Mouse (Mus musculus): ENCODE data around the gene Gm49321. TPM values are rescaled to one million over a fixed set of nuclear protein-coding genes. Genes with fewer than 3 reads are reported as not detected.

The Gm49321 gene
- polyA plus RNA-seq, 1 experiment = not detected

DNA sequence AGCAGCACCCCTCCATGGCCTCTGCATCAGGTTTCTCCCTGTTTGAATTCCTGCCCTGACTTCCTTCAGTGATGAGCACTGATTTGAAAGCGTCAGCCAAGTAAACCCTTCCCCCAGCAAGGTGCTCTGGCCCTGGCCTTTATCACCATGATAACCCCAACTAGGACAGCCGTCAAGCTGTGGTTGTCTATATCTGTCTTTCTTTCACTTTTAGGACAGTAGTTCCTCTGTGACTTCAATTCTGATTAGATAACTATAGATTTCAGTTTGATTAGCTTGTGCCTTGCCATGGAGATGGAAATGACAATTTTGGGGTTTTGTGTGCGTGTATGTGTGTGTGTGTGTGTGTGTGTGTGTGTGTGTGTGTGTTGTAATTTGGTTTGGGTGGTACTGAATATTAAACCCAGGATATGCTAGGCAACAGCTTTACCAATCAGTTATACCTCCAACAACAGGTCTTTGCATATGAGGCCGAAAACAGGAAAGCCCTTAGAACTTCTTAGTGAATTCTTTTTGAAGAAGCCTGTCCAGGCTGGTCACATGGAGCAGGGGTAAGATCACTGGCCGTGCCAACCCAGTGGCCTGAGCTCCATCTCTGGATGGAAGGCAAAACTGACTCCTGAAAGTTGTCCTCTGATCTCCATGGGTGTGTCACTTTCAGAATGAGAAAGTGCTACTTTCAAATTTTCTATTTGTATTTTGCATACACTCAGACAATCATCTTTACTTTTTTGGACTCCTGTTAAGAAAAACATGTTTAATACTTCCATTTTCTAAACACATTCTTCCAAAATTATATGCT lies 33.1 kb upstream of the Gm49321 start:
- no peaks in the 10 kb centered on the region; the same call in 1 of the 2 replicates for H3K4me1 ChIP-seq (ENCODE audit: control insufficient read depth, insufficient read depth, low read length)
- TF ChIP-seq POLR2A (IDR thresholded peaks at IDR 0.05; ENCODE audit: extremely low read depth, insufficient read depth, low read length) (no peak), CTCF (IDR thresholded peaks at IDR 0.05; ENCODE audit: extremely low read depth, insufficient read depth, low read length) (no peak)
- H3K27ac ChIP-seq (ENCODE audit: insufficient read depth, low read length) = no peak overlapping the region
- no peak overlapping the region for H3K4me3 ChIP-seq (ENCODE audit: insufficient read depth, low read length)

DNA sequence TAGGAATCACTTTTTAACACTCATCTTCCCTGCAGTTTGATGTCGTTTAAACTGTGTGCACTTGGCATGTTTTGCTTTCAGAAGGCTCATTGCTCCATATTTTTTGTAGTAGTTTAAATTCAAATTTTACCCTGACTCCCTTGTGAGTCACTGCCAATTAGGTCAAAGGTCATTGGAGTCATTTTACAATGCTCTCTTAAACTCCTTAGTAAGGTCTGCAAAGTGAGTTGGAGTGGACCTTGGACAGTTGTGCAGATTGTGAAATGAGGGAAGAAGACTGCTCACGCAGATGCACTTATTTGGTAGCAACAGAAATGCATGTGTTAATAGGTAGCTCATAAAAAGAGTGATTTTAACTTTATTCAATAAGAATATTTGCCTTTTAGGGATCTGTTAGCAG lies 32.4 kb upstream of the Gm49321 start:
- Histone ChIP-seq H3K27ac (ENCODE audit: insufficient read depth, low read length) (no peak overlapping the region), H3K4me3 (ENCODE audit: insufficient read depth, low read length) (no peak overlapping the region), H3K4me1 (ENCODE audit: control insufficient read depth, insufficient read depth, low read length) (no peaks in the 10 kb centered on the region; the same call in 1 of the 2 replicates)
- TF ChIP-seq POLR2A (IDR thresholded peaks at IDR 0.05; ENCODE audit: extremely low read depth, insufficient read depth, low read length) (no peak), CTCF (IDR thresholded peaks at IDR 0.05; ENCODE audit: extremely low read depth, insufficient read depth, low read length) (no peak)

DNA sequence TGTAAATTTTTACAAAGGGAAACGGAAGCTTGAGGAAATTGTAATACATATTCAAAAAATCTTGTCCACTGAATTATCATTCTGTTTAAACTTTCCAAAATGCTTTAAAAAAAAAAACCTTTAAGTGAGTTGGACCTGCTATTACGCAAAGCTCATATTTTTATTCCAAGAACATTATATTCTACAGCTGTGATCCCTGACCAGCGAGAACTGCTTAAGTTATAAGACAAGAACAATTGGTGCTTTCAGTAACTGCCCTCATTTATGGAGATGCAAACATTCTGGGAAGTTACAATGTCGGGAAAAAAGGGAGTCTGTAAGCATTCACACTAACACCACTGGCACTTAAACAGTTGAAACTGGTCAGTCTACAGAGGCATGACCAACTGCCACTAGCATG lies 31.9 kb upstream of the Gm49321 start:
- Histone ChIP-seq H3K4me1 (ENCODE audit: control insufficient read depth, insufficient read depth, low read length) (no peaks in the 10 kb centered on the region; the same call in 1 of the 2 replicates), H3K27ac (ENCODE audit: insufficient read depth, low read length) (no peak overlapping the region), H3K4me3 (ENCODE audit: insufficient read depth, low read length) (no peak overlapping the region)
- no peak for TF ChIP-seq CTCF (IDR thresholded peaks at IDR 0.05; ENCODE audit: extremely low read depth, insufficient read depth, low read length)
- TF ChIP-seq POLR2A (IDR thresholded peaks at IDR 0.05; ENCODE audit: extremely low read depth, insufficient read depth, low read length) = no peak

DNA sequence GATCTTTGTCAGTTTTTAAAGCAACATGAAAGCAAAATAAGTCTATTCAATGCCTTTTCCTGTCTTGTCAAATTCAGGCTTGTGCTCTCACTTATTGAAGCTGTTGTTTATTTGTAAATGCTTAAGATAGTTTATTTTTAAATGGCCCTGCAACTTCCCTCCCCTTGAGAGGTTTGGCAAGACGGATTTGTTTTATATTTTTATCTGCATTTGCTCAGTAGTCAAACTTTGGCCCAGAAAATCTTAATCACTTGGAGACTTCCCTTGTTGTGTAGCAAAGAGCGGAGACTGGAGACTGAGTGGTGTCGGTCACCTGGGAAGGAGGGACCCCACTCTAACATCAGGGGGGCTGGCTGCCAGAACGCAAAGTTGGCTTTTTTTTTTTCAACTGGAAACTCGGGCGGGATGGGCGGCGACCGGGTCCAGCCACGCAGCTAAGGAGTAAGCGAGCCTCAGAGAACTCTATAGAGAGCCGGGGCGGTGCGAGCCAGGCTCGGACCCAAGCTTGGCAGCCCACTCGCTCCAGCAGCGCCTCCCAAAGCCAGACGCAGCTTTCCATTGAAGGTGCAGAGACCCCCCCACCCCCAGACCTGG lies 30.3 kb upstream of the Gm49321 start:
- Histone ChIP-seq H3K27ac (ENCODE audit: insufficient read depth, low read length) (peak overlapping the region; percentile 83), H3K4me1 (ENCODE audit: control insufficient read depth, insufficient read depth, low read length) (peaks cover 2% of the 10 kb centered on the region; the same call in 1 of the 2 replicates), H3K4me3 (ENCODE audit: insufficient read depth, low read length) (peak overlapping the region; percentile 42)
- TF ChIP-seq CTCF (IDR thresholded peaks at IDR 0.05; ENCODE audit: extremely low read depth, insufficient read depth, low read length) (no peak), POLR2A (IDR thresholded peaks at IDR 0.05; ENCODE audit: extremely low read depth, insufficient read depth, low read length) (no peak)

DNA sequence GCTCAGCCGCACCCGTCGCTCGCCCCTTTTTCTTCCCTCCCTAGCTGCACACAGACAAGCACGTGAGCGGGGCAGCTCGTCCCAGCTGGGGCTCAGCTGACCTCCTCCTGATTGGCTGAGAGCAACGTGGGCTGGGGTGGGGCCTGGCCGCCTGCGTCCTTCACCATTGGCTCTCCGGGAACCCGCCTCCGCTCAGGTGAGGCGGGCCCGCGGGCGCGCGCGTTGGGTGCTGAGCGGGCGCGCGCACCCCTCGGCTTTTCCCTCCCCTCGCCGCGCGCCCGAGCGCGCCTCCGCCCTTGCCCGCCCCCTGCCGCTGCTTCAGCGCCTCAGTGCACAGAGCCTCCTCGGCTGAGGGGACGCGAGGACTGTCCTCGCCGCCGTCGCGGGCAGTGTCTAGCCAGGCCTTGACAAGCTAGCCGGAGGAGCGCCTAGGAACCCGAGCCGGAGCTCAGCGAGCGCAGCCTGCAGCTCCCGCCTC lies 29.7 kb upstream of the Gm49321 start:
- Histone ChIP-seq H3K4me1 (ENCODE audit: control insufficient read depth, insufficient read depth, low read length) (peaks cover 2% of the 10 kb centered on the region; the same call in 1 of the 2 replicates), H3K4me3 (ENCODE audit: insufficient read depth, low read length) (peak overlapping the region; percentile 42), H3K27ac (ENCODE audit: insufficient read depth, low read length) (peak overlapping the region; percentile 83)
- TF ChIP-seq POLR2A (IDR thresholded peaks at IDR 0.05; ENCODE audit: extremely low read depth, insufficient read depth, low read length) = peak; percentile 74
- TF ChIP-seq CTCF (IDR thresholded peaks at IDR 0.05; ENCODE audit: extremely low read depth, insufficient read depth, low read length) = no peak

DNA sequence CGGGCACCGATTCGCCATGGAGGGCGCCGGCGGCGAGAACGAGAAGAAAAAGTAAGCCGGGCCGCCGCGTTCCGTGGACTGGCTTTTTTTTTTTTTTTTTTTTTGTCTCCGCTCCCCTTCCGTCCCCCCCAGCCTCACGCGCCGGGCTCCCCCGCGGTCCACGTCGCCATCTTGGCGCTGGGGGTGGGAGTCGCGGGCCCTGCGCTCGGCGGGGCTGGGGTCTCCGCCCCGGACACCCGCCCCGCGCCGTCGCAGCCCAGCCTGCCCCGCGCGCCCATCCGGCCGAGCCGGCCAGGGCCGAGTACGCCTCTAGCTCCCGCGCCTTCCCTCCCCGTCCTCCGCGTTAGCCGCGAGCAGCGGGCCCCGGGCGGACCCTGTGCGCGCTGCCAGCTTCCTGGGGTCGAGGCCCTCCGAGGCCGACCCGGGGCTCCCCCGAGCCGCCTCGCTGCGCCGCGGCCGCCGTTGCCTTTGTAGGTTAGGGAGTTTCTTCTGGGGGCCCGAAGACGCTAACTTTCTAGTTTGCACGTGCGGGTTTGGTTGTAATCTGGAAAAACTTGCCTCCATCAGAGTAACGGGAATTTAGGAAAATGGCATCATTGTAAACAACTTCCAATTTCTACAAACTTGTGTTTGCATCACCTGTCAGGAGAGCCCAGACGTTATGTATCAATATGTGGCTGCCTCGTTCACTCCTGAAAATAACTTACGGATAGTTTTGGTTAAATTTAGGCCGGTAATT lies 29.0 kb upstream of the Gm49321 start:
- H3K4me3 ChIP-seq (ENCODE audit: insufficient read depth, low read length) = peak overlapping the region; percentile 42

DNA sequence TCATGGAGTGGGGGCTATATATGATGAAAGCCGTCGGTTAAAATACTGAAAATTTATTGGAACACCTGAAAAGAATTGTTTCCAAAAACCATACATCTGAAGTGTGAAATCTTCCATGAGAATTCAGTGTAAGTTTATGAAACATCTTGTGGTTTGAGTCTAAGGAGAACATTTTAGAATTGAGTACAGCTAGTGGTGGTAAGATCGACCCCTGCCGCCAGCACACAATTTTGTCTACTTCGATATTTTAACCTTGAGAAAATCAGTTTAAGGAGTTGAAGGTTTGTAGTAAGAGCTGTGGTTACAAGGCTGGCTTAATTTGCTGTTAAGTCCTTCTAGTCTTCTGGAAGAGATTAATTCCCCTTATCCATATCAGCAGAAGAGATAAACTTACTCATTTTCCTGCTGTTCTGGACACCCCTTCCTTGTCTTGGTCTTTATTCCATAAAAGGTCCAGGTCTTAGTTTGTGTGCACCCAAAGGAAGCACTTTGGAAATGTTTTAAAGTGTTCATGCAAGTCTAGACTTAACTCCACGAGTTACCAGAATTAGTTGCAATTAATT lies 28.4 kb upstream of the Gm49321 start:
- Histone ChIP-seq H3K27ac (ENCODE audit: insufficient read depth, low read length) (no peak overlapping the region), H3K4me1 (ENCODE audit: control insufficient read depth, insufficient read depth, low read length) (peaks cover 2% of the 10 kb centered on the region; the same call in 1 of the 2 replicates), H3K4me3 (ENCODE audit: insufficient read depth, low read length) (peak overlapping the region; percentile 42; the same call in 1 of the 2 replicates)
- no peak for TF ChIP-seq POLR2A (IDR thresholded peaks at IDR 0.05; ENCODE audit: extremely low read depth, insufficient read depth, low read length)
- no peak for TF ChIP-seq CTCF (IDR thresholded peaks at IDR 0.05; ENCODE audit: extremely low read depth, insufficient read depth, low read length)

More for the DNA sequence above, 29.0 kb upstream of the Gm49321 start:
- H3K27ac ChIP-seq (ENCODE audit: insufficient read depth, low read length) = peak overlapping the region; percentile 93
- TF ChIP-seq POLR2A (IDR thresholded peaks at IDR 0.05; ENCODE audit: extremely low read depth, insufficient read depth, low read length) (no peak), CTCF (IDR thresholded peaks at IDR 0.05; ENCODE audit: extremely low read depth, insufficient read depth, low read length) (no peak)
- H3K4me1 ChIP-seq (ENCODE audit: control insufficient read depth, insufficient read depth, low read length) = peaks cover 2% of the 10 kb centered on the region; the same call in 1 of the 2 replicates

DNA sequence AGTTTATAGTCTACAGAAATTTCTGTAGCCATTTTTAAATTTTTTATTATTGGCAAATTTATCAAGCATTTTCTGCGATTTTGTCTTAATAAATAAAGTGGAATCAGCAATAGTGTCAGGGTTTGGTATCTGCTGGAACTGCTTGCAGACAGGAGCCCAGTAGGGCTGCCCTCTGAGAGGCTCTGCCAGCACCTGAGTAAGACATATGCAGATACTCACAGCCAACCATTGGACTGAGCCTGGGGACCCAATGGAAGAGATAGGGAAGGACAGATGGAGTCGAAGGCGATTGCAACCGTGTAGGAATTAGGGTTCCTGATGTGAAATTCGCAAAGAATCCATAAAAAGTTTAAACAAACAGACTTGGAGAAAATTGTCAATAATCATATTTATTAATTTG lies 19.0 kb upstream of the Gm49321 start:
- Histone ChIP-seq H3K4me3 (ENCODE audit: insufficient read depth, low read length) (no peak overlapping the region), H3K27ac (ENCODE audit: insufficient read depth, low read length) (no peak overlapping the region), H3K4me1 (ENCODE audit: control insufficient read depth, insufficient read depth, low read length) (no peaks in the 10 kb centered on the region)
- TF ChIP-seq POLR2A (IDR thresholded peaks at IDR 0.05; ENCODE audit: extremely low read depth, insufficient read depth, low read length) = no peak
- TF ChIP-seq CTCF (IDR thresholded peaks at IDR 0.05; ENCODE audit: extremely low read depth, insufficient read depth, low read length) = no peak

DNA sequence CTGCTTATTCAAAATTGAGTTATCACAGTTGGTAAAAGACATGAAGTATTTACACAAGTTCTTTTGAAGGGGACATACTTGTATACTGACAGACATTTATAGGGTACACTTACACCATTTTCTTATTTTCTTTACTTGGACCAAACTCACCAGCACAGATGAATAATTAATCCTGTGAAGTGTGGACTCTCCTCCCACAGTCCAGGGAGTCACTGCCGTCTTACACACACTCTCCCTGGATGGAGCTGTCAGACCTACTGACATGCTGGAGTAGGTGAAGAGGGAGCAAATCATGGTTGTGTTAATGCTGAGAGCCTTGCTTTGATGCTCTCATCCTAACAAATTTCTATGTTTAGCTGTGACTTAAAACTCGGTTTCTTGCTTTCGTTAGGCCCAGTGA lies 7.2 kb upstream of the Gm49321 start:
- Histone ChIP-seq H3K4me3 (ENCODE audit: insufficient read depth, low read length) (no peak overlapping the region), H3K4me1 (ENCODE audit: control insufficient read depth, insufficient read depth, low read length) (no peaks in the 10 kb centered on the region), H3K27ac (ENCODE audit: insufficient read depth, low read length) (no peak overlapping the region)
- TF ChIP-seq POLR2A (IDR thresholded peaks at IDR 0.05; ENCODE audit: extremely low read depth, insufficient read depth, low read length) (no peak), CTCF (IDR thresholded peaks at IDR 0.05; ENCODE audit: extremely low read depth, insufficient read depth, low read length) (no peak)

All from cortical plate, adult 2 months (tissue).